Mouse (Mus musculus) brain, embryonic 14.5 days (tissue): ENCODE results near the gene Nucks1. TPM values are rescaled to one million over a fixed set of nuclear protein-coding genes. Genes with fewer than 3 reads are reported as not detected.
A peak's percentile ranks its signal among the peaks of the same experiment; 100 is the strongest.

Experiments
- DNase-seq: peaks from one replicate; pipeline ENCODE4 v3.0.0-alpha.2; 2011; ENCODE audit warnings: low read depth
- CTCF ChIP-seq: fragments of 200-500 bp; IDR thresholded peaks from 2 replicates; pipeline ENCODE4 v1.5.1; 2012; ENCODE audit warnings: inconsistent platforms, mild to moderate bottlenecking, moderate library complexity, borderline replicate concordance; ENCODE audit not compliant: insufficient read depth, insufficient read length; ENCODE audit errors: extremely low read depth
- POLR2A ChIP-seq: fragments of 200-500 bp; IDR thresholded peaks from 2 replicates; pipeline ENCODE4 v1.6.1; 2012; ENCODE audit warnings: mild to moderate bottlenecking, inconsistent platforms, borderline replicate concordance; ENCODE audit not compliant: poor library complexity, insufficient read depth, insufficient read length, severe bottlenecking; ENCODE audit errors: extremely low read depth
- polyA plus RNA-seq: library from polyadenylated mRNA; depleted of rRNA; stranded (reverse); fragments of >200 nt; gene quantifications from 2 replicates; pipeline ENCODE4 v1.2.3, GENCODE M21; 2012; rRNA removed

The Nucks1 gene
- polyA plus RNA-seq, 1 experiment, result 58.8 TPM

DNA sequence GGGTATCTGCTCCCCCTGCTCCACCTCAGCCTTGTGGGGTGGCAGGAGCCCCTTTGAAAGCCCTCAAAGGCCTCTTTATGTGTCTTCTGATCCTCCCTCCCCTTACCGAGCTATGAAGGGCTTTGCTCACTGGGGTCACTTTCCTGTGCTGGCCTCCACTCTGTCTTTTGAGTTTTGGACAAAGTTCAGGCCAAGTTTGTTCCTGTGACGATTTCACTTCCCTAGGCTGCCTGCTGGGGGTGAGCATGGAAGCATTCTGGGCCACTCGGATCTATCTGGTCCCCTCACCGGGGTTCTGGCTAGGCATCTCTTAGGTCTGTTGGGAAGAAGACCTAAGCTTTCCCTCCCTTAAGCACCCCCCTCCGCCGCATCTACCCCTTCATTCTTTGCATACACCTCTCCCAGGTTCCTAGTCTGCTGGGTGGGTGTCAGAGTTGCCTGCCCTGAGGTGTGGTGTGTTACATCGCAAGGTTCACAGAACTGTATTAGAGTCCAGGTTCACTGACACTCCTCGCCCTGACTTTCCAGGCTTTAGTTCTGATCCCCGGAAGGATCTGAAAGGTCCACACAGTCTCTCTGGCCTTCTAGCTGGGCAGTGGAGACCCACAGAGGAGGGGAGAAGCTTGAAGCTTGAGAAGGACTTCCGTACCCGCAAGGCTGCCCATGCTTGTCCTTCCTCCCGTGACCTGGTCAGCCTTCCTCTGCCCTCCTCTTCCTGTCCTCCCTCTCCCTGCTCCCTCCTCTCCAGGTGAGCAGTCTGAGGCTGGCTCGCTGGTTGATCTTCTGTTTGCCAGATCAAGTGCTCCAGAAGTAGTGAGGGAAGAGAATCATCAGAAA lies 62.4 kb downstream of the Nucks1 start:
- TF ChIP-seq CTCF (no peak), POLR2A (no peak)
- no peak for DNase-seq

DNA sequence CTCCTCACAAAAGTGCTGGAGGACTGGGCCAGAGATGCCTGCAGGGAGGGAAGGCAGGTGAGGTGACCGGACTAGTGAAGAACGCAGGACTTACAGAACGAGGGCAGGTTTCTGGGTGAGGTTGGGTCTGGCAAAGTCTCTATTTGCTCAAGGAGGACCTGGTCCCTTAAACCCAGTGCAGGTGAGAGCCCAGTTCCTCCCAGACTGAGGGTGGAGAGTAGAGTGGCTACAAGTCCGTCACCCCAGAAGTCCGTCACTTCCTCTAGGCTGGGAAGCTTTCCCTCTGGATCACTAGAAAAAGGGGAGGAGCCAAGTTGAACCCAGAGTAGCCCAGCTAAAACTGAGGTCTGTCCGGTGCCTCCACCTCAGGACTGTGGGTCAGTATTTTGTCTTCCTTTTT lies 63.7 kb downstream of the Nucks1 start:
- no peak for TF ChIP-seq CTCF
- TF ChIP-seq POLR2A, result no peak
- no peak for DNase-seq

DNA sequence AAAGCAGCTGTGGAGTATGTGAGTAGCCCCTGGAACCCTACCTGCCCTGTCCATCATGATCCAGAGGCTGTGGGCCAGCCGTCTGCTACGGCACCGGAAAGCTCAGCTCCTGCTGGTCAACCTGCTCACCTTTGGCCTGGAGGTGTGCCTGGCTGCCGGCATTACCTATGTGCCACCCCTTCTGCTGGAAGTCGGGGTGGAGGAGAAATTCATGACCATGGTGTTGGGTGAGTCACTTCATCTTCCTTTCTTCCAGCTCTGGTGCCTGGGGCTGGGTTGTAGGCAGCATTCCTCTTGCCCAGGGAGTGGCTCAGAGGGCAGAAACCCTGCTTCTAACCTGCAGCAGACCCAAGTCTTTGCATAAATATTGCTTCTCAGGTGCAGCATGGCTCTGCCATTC lies 66.6 kb downstream of the Nucks1 start:
- no peak for DNase-seq
- TF ChIP-seq CTCF (no peak), POLR2A (no peak)

DNA sequence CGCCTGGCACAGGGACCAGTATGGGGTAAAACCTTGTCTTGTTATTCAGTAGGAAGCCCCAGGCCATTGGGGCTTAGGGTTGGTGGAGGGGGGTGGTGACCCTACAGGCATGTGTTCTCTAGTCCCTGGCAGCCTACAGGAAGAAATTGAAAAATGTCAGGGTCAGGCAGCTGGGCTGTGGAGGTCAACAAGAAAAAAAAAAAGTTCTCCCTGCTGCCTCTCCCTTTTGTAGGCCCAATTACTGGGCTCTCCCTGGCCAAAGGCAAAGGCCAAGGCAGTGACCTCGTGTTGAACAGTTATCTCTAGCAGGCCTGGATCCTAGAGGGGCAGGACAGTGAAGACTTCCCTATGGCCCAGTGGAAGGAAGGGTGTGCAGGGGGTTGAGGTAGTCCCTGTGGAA lies 70.1 kb downstream of the Nucks1 start:
- no peak for TF ChIP-seq POLR2A
- TF ChIP-seq CTCF, result no peak
- no peak for DNase-seq

DNA sequence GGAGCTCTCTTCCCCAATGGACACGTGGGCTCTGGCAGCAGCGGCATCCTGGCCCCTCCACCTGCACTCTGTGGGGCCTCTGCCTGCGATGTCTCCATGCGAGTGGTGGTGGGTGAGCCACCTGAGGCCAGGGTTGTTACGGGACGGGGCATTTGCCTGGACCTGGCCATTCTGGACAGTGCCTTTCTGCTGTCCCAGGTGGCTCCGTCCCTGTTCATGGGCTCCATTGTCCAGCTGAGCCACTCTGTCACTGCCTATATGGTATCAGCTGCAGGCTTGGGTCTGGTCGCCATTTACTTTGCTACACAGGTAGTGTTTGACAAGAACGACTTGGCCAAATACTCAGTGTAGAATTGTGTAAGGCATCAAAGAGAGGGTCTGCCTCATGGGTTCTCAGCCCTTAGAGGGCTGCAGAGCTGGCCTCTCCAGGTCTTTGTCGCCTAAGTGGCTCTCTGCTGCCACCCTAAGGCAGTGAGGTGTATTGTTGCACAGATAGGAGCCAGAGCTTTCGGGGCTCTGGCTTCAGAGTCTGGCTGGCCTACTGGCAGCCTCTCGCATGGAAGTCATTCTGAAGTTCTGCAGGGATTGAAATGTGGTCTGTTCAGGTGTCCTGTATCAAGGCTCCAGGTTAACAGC lies 71.2 kb downstream of the Nucks1 start:
- peak; percentile 83 for DNase-seq
- TF ChIP-seq CTCF (peak; percentile 87), POLR2A (no peak)

DNA sequence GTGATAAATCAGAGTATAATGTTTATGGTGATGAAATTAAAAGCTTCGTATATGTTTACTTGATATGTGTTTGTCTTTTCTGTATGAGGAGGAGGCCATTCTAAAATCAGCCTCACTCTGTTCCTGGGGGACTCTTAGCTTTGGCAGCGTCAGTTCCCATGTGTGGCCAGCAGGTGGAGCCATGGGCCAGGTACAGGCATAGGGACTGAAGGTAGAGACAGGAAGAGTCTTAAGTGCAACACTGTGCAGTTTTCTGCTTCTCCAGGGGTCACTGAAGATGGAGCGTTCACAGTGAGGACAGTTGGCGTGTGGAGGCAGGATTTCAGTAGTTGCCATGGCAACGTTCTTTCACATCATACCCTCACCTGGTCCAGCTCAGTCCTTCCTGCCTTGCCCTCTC lies 72.6 kb downstream of the Nucks1 start:
- DNase-seq, result peak; percentile 80
- no peak for TF ChIP-seq POLR2A
- peak; percentile 96 for TF ChIP-seq CTCF

DNA sequence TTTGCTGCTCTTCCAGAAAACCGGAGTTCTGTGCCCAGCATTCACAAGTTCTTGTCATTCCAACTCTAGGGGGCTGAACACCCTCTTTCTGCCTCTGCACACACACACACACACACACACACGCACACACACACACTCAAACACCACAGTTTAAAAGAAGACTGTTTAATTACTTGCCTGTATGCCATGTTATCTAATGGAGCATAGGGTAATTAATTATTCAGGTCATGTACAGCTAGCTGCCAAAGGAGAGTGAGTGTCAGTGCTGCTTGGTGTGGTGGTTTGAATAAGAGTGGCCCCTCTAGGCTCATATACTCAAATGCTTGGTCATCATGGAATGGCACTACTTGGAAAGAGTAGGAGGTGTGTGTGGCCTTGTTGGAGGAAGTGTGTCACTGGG lies 73.5 kb downstream of the Nucks1 start:
- TF ChIP-seq POLR2A, result no peak
- no peak for TF ChIP-seq CTCF
- DNase-seq, result peak; percentile 31

Other genes starting within 250 kb of the Nucks1 start
- gene Rab7b, start 221.8 kb upstream of the Nucks1 start, polyA plus RNA-seq, result 0.76 and 0.96 TPM in 2 replicates
- 0.10 and 0.14 TPM in 2 replicates for gene Slc26a9, start 166.5 kb upstream of the Nucks1 start, polyA plus RNA-seq
- 0.19 and 0.43 TPM in 2 replicates for gene Pm20d1, start 113.2 kb upstream of the Nucks1 start, polyA plus RNA-seq
- 21.9 and 25.4 TPM in 2 replicates for gene Slc41a1, start 83.0 kb upstream of the Nucks1 start, polyA plus RNA-seq
- gene Rab29, start 43.3 kb upstream of the Nucks1 start, polyA plus RNA-seq, result 7.3 and 7.8 TPM in 2 replicates
- 4.1 and 5.7 TPM in 2 replicates for gene Slc45a3, start 52.4 kb downstream of the Nucks1 start, polyA plus RNA-seq
- gene Elk4, start 97.1 kb downstream of the Nucks1 start, polyA plus RNA-seq, result 12.7 and 16.6 TPM in 2 replicates
- gene Mfsd4a, start 157.5 kb downstream of the Nucks1 start, polyA plus RNA-seq, result 2.0 and 2.2 TPM in 2 replicates
- gene Cdk18, start 229.2 kb downstream of the Nucks1 start, polyA plus RNA-seq, result 1.3 TPM in 2 replicates